In genomic region chr19:45458702-45459101, GRCm38 (mm10) we compare ENCODE assay signal across 11 mouse cellular contexts.
DNase-seq lines count a peak whose midpoint lies in the region; ATAC-seq and TF ChIP-seq lines count a peak whose summit lies in the region.
"Had no signal": no experiment of that assay in that cellular context is flagged by ENCODE, and none has a peak within 500 bp of the region (broad histone marks: within the 10 kb centered on the region; RNA-seq: fewer than 3 reads in every experiment).

No protein-coding gene starts in this region.

- peaks cover 17% of the 10 kb centered on the region; the same call in 1 of the 2 replicates for H3K4me1 ChIP-seq in forebrain, postnatal 0 days (ENCODE audit: insufficient read depth)
- peaks cover 26% of the 10 kb centered on the region for H3K4me1 ChIP-seq in forebrain, embryonic 13.5 days
- peaks cover 10% of the 10 kb centered on the region; the same call in 1 of the 2 replicates for H3K4me1 ChIP-seq in kidney, embryonic 16.5 days (ENCODE audit: insufficient read depth, low read length)
- peaks cover 4 to 6% of the 10 kb centered on the region in 2 experiments; a peak in 3 of 4 replicates for H3K4me1 ChIP-seq in MEL (ENCODE audit: control insufficient read depth in 1 of 2, insufficient read depth in 2 of 2, low read length in 2 of 2)
- H3K4me1 ChIP-seq: megakaryocyte, embryonic 14.5 days had no signal

- H3K9ac ChIP-seq in forebrain, postnatal 0 days = no peak overlapping the region
- no peak overlapping the region for H3K9ac ChIP-seq in forebrain, embryonic 13.5 days
- no peak overlapping the region for H3K9ac ChIP-seq in kidney, embryonic 16.5 days (replicated peaks; ENCODE audit: low read length)
- H3K9ac ChIP-seq in MEL (ENCODE audit: control insufficient read depth, low read depth, low read length, poor library complexity, severe bottlenecking) = no peak overlapping the region
- H3K9ac ChIP-seq: hindbrain, embryonic 15.5 days had no signal

- H3K36me3 ChIP-seq in forebrain, postnatal 0 days (ENCODE audit: insufficient read depth) = no peaks in the 10 kb centered on the region
- no peaks in the 10 kb centered on the region for H3K36me3 ChIP-seq in forebrain, embryonic 13.5 days (ENCODE audit: poor library complexity, severe bottlenecking)
- H3K36me3 ChIP-seq in kidney, embryonic 16.5 days (ENCODE audit: insufficient read depth, low read length) = no peaks in the 10 kb centered on the region
- peaks cover 0 to 10% of the 10 kb centered on the region in 2 experiments; a peak in 2 of 4 replicates for H3K36me3 ChIP-seq in MEL (ENCODE audit: control insufficient read depth in 1 of 2, insufficient read depth in 2 of 2, low read length in 2 of 2)
- H3K36me3 ChIP-seq: hindbrain, embryonic 15.5 days had no signal

- no peak for ATAC-seq in forebrain, postnatal 0 days
- ATAC-seq in forebrain, embryonic 13.5 days = no peak
- no peak for ATAC-seq in kidney, embryonic 16.5 days (ENCODE audit: low FRiP score, low TSS enrichment)

- peak overlapping the region; percentile 50; the same call in 1 of the 2 replicates for H3K27ac ChIP-seq in forebrain, postnatal 0 days (ENCODE audit: low read depth, low read length)
- H3K27ac ChIP-seq in forebrain, embryonic 13.5 days = no peak overlapping the region
- no peak overlapping the region for H3K27ac ChIP-seq in kidney, embryonic 16.5 days (ENCODE audit: low read length)
- no peak overlapping the region for H3K27ac ChIP-seq in MEL (ENCODE audit: control insufficient read depth, low read depth, low read length)
- H3K27ac ChIP-seq: hindbrain, embryonic 15.5 days had no signal

- TF ChIP-seq POLR2A in MEL (IDR thresholded peaks at IDR 0.05; ENCODE audit: control insufficient read depth in 1 of 2, insufficient read depth in 1 of 2, low read depth in 1 of 2, low read length in 2 of 2, poor library complexity in 1 of 2) = no peak

- H3K79me2 ChIP-seq in MEL (ENCODE audit: control insufficient read depth, insufficient read depth, low read length, poor library complexity) = no peaks in the 10 kb centered on the region

- H3K9me3 ChIP-seq in forebrain, postnatal 0 days (ENCODE audit: low read length) = no peaks in the 10 kb centered on the region
- no peaks in the 10 kb centered on the region for H3K9me3 ChIP-seq in forebrain, embryonic 13.5 days (replicated peaks)
- H3K9me3 ChIP-seq in kidney, embryonic 16.5 days (ENCODE audit: low read length) = no peaks in the 10 kb centered on the region
- no peaks in the 10 kb centered on the region for H3K9me3 ChIP-seq in MEL (replicated peaks; ENCODE audit: insufficient read depth, low read length)
- H3K9me3 ChIP-seq: hindbrain, embryonic 15.5 days; megakaryocyte, embryonic 14.5 days had no signal

- no peak overlapping the region for H3K4me3 ChIP-seq in forebrain, postnatal 0 days (ENCODE audit: low read depth, low read length)
- H3K4me3 ChIP-seq in forebrain, embryonic 13.5 days = no peak overlapping the region
- H3K4me3 ChIP-seq in kidney, embryonic 16.5 days (ENCODE audit: low read length) = no peak overlapping the region
- H3K4me3 ChIP-seq in MEL (ENCODE audit: control insufficient read depth in 1 of 2, insufficient read depth in 1 of 2, low read depth in 2 of 2, low read length in 2 of 2) = no peak overlapping the region
- H3K4me3 ChIP-seq: hindbrain, embryonic 15.5 days; megakaryocyte, embryonic 14.5 days had no signal

- no peak; a peak in 1 of 4 replicates for TF ChIP-seq EP300 in MEL (IDR thresholded peaks at IDR 0.05; ENCODE audit: low read depth in 1 of 2, low read length in 2 of 2)

- WGBS in forebrain, postnatal 0 days = 27% methylated on average over 7 of the region's 7 CpGs
- 10% methylated on average over 7 of the region's 7 CpGs for WGBS in forebrain, embryonic 13.5 days
- 28% methylated on average over 7 of the region's 7 CpGs for WGBS in kidney, embryonic 16.5 days

- H3K27me3 ChIP-seq in forebrain, postnatal 0 days (ENCODE audit: insufficient read depth, low read length) = no peaks in the 10 kb centered on the region
- peaks cover 30% of the 10 kb centered on the region for H3K27me3 ChIP-seq in forebrain, embryonic 13.5 days
- H3K27me3 ChIP-seq in kidney, embryonic 16.5 days (ENCODE audit: insufficient read depth, low read length) = no peaks in the 10 kb centered on the region
- no peaks in the 10 kb centered on the region for H3K27me3 ChIP-seq in MEL (ENCODE audit: control insufficient read depth in 1 of 2, insufficient read depth in 2 of 2, low read length in 2 of 2)
- H3K27me3 ChIP-seq: hindbrain, embryonic 15.5 days; megakaryocyte, embryonic 14.5 days had no signal

- TF ChIP-seq RAD21 in MEL (IDR thresholded peaks at IDR 0.05; ENCODE audit: low read depth, low read length) = no peak

- H3K4me2 ChIP-seq in forebrain, postnatal 0 days (ENCODE audit: low read depth) = no peak overlapping the region
- H3K4me2 ChIP-seq in forebrain, embryonic 13.5 days = no peak overlapping the region
- H3K4me2 ChIP-seq in kidney, embryonic 16.5 days (replicated peaks; ENCODE audit: low read depth, low read length) = no peak overlapping the region
- H3K4me2 ChIP-seq: hindbrain, embryonic 15.5 days had no signal

- no peak for TF ChIP-seq CTCF in forebrain, postnatal 0 days (IDR thresholded peaks at IDR 0.05; ENCODE audit: low read depth)
- TF ChIP-seq CTCF in MEL (IDR thresholded peaks at IDR 0.05 in 2 of 3, conservative IDR thresholded peaks at IDR 0.05 in 1 of 3; ENCODE audit: control insufficient read depth in 1 of 3, insufficient read depth in 1 of 3, low read depth in 2 of 3, low read length in 3 of 3, poor library complexity in 1 of 3, severe bottlenecking in 1 of 3) = no peak; a peak in 1 of 6 replicates

- no peak for DNase-seq in forebrain, postnatal 0 days
- DNase-seq in kidney, postnatal 10 days = peak; percentile 41
- DNase-seq in MEL (ENCODE audit: low read depth, low spot score) = peak; percentile 82
- DNase-seq in mesoderm, embryonic 11.5 days (ENCODE audit: low read depth, low spot score) = peak; percentile 79
- DNase-seq in urinary bladder, adult 2 months (ENCODE audit: low spot score) = no peak
- no peak for DNase-seq in layer of hippocampus, postnatal 14 days (ENCODE audit: low spot score in 2 of 2)
- DNase-seq: cerebellum, adult 9-11 months had no signal

TF ChIP-seq in MEL, 35 proteins besides CTCF, POLR2A, EP300 and RAD21:
- TF ChIP-seq CHD1 (IDR thresholded peaks at IDR 0.05; ENCODE audit: low read depth, low read length) (no peak), ZMIZ1 (IDR thresholded peaks at IDR 0.05; ENCODE audit: low read depth, low read length) (no peak), TBP (IDR thresholded peaks at IDR 0.05; ENCODE audit: low read depth, low read length) (peak; percentile 49; the same call in 1 of the 2 replicates), ETS1 (IDR thresholded peaks at IDR 0.05; ENCODE audit: low read depth, low read length) (0 out of 2 replicates have a peak, but pooled peaks have one; percentile 22), MAZ (IDR thresholded peaks at IDR 0.05; ENCODE audit: low read depth, low read length) (no peak), GATA1 (IDR thresholded peaks at IDR 0.05; ENCODE audit: low read depth, low read length) (peak; percentile 40), TAL1 (IDR thresholded peaks at IDR 0.05; ENCODE audit: low read length) (no peak), SMC3 (IDR thresholded peaks at IDR 0.05; ENCODE audit: low read depth, low read length) (no peak), USF2 (IDR thresholded peaks at IDR 0.05; ENCODE audit: borderline replicate concordance in 1 of 2, insufficient read depth in 1 of 2, low read depth in 1 of 2, low read length in 2 of 2) (no peak), POLR2AphosphoS2 (IDR thresholded peaks at IDR 0.05; ENCODE audit: low read length) (no peak), TCF12 (IDR thresholded peaks at IDR 0.05; ENCODE audit: low read depth, low read length) (0 out of 2 replicates have a peak, but pooled peaks have one; percentile 8), MYC (IDR thresholded peaks at IDR 0.05; ENCODE audit: low read depth, low read length) (no peak), ZNF384 (IDR thresholded peaks at IDR 0.05; ENCODE audit: low read depth, low read length) (no peak)

Comparison
In these comparisons a context has a peak if more than half of its experiments do, and no peak if none do; other contexts are left out.
1. DNase-seq: peak in kidney, postnatal 10 days (single experiment), MEL (single experiment) and mesoderm, embryonic 11.5 days (single experiment); none in forebrain, postnatal 0 days (single experiment), urinary bladder, adult 2 months (single experiment) and layer of hippocampus, postnatal 14 days (0 of 2).